Mouse (Mus musculus) adrenal gland, postnatal 4 days (tissue): ENCODE data around the gene Ppp2r5d. TPM values are rescaled to one million over a fixed set of nuclear protein-coding genes. Genes with fewer than 3 reads are reported as not detected.

Experiments
- DNase-seq, 2 experiments: peaks; one replicate each; pipeline ENCODE4 v3.0.0; 2021 to 2022; ENCODE audit warnings: low spot score in 2 of 2, mixed read lengths in 2 of 2
- long read RNA-seq, 2 experiments: library from polyadenylated mRNA; stranded (forward); transcript quantifications; one replicate each; pipeline ENCODE4 v2.0.0; 2021
- total RNA-seq, 2 experiments: library from RNA; stranded (reverse); gene quantifications; 2 replicates each; pipeline ENCODE4 v1.2.3; 2021

Ppp2r5d gene
- 10 to 100 TPM; 57.7 to 60.1 TPM for total RNA-seq
- long read RNA-seq, experiment 1, transcript Ppp2r5d-201 (15 exons, 2,926 nt): major isoform, 9 of 25 reads
- long read RNA-seq, experiment 1, partial matches to known transcripts: 6 of 25 reads
- long read RNA-seq, experiment 1, other reads (novel, unspliced or antisense): 10 of 25 reads
- long read RNA-seq, experiment 2, transcript Ppp2r5d-201 (15 exons, 2,926 nt): major isoform, 16 of 54 reads
- long read RNA-seq, experiment 2, partial matches to known transcripts: 26 of 54 reads
- long read RNA-seq, experiment 2, other reads (novel, unspliced or antisense): 10 of 54 reads

DNA sequence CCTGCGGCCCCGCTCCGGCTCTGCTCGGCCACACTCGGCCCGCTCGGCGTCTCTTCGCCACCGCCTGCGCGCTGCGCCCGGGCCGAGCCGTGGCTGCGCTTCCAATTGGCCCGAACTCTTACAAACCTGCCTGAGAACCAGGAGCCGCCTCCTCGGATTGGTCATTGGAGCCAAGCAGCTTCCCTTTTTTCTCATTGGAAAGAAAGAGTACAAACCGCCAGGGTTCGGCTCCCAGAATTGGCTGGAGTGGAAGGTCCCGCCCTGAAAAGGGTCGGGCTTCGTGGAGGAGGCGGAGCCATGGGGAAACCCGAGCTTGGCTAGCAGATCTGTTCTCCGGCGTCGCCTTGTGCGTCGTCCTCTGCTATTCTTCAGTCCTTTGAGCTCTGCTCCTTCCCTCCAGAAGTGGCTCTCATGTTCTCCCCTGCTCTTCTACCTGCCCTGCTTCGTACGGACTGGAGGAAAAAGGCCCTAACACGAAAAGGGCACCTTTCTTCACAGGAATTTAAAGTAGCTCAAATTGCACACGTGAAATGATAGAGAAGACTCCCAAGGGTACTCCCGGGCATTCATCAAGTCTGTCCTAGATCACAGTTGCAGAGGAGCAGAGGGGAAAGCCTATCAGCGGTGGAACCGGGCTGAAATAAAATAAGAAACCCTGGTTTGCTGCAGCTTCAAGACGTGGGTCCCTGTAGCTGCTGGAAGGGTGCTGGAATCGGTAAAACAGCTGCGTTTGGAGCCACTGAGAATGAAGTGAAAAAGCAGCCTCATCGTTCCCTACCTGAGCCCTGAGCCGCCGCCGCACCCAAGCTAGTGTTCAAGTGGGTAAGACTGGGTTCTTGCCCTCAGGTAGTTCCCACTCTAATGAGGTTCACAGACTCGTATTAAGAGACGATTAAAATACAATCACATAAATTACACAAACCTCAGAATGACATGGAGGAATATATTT, at the start of gene Ppp2r5d:
Gene Ppp2r5d, minus strand, starts transcription at position 225 of the 949 bp plus-strand sequence.
- peak; percentile 81 to 93 for DNase-seq

DNA sequence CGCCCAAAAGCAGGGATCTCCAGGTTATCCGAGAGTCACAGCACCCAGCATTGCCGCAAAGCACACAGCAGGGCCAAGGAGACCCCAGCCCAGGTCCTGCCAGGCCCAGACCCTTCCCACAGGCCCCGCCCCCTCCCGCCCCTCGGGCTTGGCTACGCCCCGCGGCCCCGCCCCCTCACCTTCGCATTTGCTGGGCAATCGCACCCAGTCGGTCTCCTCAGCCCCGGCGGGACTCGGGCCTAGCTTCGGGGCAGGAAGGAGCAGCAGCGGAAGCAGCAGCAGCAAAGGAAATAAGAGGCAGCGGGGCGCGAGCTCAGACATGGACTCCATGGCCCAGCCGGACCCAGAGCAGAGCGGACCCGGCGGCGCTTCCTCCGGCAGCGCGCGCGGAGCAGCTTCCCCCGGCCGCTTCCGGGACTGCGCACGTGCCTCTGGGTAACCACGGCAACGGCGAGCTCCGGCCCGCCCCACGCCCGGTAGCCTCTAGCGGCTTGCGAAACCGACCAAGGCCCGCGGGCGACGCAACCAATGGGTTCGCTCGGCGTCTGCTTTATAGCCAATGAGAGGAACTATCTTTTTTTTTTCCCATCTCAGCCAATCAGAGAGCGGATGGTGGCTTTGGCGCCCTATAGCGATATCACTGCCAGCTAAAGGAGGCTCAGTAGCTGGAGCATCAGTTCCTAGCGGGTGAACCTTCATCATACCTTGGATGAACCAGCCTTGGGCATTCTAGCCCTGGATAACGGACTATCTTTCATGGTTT, 47.1 kb upstream of the Ppp2r5d start, which contains the start of gene Cnpy3:
Gene Cnpy3, minus strand, starts transcription at position 421 of the 763 bp plus-strand sequence.
- peak; percentile 92 to 96 for DNase-seq

DNA sequence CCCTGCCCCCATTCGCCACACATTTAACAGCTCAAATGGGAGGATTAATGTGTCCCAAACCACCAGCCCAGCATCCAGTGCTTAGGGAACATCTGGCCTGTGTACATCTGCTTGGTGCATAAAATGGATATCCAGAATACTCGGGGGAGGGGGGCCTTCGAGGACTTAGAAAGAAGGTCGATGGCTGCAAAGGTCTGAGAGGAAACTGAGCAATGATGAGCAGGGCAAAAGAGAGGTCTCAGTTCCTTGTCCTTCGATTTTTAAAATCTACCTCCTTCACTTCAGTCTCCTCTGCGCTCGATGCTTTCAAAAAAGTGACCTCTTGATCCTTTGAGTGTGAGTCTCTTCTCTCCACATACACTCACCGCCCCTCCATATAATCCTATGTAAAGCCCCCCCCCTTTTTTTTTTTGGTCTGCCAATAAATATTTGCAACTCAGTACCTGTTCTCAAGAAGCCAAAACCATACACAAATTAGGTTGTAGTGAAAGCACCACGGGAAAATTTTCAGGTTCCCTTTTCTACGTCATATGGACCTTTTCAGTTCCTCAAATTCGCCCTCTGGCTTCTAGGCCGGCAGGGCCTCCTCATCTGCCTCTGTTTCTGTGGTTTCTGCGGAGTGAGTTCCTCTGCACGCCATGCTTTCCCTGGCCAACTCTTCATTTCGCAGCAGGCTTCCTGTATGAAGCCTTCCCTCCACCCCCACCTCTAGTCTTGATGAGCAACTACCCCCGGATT, 46.3 kb upstream of the Ppp2r5d start:
- DNase-seq: peak; percentile 15 to 40

DNA sequence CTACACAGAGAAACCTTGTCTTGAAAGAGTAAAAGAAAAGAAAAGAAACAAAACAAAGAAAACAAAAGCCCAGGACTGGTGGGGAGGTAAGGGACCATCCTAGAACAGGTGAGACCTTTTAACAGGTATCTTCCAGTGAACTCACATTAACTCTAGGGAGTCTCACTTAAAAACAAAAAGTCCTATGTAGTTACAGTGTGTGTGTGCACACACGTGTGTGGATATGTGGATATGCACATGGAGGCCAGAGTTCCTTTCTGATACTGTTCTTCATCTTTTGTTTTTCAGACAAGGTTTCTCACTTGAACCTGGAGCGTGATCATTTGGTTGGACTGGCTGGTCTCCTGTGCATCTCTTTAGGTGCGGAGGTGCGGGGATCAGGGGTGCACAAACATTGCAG, 45.7 kb upstream of the Ppp2r5d start:
- DNase-seq: no peak

DNA sequence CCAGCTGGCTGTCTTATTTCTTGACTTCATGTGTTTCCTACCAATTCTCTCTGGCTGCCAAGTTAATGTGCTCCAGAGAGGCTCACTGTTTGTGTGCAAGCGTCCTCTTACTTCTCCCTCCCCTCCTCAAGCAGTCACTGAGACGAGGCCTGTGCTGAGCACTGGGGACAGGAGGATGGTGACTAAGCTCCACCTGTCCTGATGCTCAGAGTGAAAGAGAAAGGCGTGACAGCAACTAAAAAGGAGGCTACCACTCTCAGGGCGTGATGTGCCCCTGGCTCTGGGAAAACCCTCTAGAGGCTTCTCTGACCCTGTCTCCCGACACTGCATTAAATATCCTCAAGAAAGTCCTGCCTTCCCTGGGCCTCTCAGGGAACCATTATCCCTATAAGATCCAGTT, 44.4 kb upstream of the Ppp2r5d start:
- DNase-seq: no peak

DNA sequence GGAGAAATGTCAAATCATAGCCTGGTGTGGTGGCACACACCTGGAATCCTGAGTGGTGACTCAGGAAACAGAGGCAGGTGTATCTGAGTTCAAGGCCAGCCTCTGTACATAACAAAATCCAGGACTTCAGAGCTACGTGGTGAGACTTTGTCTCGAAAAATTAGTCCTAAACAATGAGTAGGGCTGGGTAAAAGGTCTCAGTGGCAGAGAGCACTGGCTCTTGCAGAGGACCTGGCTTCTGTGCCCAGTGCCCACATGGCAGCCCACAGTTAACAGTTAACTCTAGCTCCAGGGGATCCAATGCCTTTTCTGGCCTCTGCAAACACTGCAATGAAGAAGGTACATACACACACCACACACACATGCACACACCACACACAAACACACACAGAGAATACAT, 42.9 kb upstream of the Ppp2r5d start:
- DNase-seq: no peak

DNA sequence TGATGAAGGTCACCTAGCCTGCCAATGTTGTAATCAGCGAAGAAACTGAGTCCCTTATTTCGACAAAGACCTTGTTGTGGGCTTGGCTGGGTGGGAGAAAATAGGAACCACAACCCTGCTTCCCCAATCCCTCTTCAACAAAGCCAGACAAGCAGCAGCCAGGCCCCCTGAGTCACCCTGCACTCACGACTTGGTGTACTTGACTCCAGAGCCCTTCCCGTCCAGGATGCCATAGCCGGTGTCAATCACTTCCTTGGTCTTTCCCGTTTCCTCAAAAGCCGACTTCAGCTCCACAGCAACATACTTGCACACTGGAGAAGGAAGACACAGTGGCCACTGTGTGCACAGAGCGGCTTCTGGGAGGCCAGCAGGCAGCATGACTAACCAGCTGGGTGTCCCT, 42.3 kb upstream of the Ppp2r5d start:
- DNase-seq: no peak

DNA sequence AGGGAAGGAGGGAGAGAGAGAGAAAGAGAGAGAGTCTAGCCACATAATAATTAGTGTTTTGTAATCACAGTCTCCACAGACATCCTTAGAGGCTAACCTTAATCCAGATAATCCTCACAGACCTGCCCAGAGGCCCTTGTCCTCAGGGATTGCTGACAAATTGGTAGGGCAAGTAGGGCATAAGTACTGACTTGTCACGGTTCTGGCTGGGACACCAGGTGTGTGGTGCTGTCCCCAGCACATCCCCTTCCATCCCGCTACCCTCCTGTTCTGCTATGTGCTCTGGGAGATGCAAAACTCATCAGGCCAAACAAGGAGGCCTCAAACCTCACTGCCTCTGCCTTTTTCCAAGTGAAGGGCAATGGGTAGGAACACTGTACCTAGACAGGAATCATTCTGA, 40.6 kb upstream of the Ppp2r5d start:
- DNase-seq: no peak

DNA sequence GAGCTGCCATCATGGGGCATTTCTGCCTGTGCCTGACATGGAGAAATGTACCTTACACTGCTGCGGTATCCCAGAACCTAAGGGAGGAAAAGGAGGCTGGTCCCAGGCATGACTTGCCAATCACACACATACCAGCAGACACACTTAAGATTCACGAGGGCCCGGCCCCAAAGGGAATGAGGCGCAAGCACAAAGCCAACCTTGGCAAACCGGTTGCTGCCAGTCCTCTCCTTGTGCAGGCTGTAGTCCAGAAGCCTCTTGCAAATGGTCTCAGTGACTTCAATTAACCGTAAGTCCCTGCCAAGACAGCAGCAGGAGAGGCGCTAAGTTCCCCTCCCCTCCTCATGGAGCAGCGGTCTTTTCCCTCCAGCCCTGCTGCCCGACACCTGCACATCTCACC, 38.1 kb upstream of the Ppp2r5d start:
- no peak for DNase-seq

DNA sequence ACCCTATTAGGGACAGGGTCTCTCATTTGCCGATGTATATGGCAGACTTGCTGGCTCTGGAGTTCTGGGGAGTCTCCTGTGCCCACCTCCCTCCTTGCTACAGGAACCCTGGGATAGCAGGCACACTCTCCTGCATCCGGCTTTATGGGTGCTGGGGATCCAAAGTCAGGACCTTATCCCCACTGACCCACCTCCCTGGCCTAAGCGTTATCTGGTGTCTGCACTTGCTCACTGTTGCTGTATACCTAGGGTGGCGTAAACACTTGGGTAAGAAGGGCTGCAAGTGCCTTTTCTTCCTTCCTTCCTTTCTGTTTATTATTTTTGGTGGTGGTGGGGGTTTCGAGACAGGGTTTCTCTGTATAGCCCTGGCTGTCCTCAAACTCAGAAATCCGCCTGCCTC, 36.4 kb upstream of the Ppp2r5d start:
- DNase-seq: no peak

DNA sequence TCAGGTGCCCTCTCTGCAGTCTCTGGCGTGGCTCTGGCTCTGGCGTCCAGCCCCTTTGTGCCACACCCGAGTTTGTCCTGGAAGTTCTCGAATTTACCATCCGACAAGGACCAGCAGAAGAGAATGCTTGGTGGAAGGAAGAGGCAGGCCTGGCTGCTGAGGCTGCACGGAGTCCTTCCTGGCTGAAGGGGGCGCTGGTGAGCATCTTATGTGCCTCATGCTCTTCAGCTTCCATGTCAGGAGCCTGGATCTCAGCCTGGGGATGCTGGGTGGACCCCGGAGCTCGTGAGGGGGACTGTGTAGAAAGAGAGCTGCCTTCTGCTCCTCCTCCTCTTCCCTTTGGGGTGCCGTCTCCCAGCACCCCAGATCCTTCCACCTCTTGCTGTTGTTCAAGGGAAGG, 31.2 kb upstream of the Ppp2r5d start:
- DNase-seq: no peak

DNA sequence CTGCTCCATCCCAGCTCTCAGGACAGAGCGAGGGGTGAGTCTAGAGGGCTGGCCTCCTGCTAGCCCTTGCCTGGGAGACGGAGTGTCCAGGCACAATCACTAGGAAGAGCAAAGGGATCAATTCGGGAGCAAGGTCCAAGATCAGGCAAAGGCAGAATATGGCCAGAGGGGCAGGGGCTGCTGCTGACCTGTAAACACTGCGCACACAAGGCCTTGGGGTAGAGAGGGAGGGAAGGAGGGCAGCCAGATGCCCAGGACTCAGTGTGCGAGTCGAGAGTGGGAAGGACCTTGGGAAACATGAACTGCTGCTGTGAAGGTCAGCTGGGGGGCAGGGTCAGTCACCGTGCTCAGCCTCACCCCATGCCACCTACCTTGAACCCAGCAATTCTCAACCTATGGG, 30.4 kb upstream of the Ppp2r5d start:
- no peak for DNase-seq

DNA sequence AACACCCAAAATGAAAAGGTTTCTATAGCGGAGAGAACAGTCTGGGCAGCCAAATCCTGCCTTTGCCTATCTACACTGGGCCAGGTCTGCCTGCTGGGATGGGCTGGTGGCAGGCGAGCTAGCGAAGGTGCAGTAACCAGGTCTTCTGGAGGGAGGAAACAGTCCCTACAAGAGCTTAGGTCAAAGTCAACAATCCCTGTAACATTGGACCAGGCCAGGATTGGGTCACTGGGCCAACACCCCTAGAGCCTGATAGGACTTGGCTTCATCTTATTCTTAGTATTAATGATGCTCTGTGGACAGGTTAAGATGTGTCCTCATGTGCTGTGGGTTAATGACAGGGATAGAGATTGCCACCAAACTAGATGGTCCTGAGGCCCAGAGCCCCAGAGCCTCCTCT, 29.1 kb upstream of the Ppp2r5d start:
- no peak for DNase-seq

DNA sequence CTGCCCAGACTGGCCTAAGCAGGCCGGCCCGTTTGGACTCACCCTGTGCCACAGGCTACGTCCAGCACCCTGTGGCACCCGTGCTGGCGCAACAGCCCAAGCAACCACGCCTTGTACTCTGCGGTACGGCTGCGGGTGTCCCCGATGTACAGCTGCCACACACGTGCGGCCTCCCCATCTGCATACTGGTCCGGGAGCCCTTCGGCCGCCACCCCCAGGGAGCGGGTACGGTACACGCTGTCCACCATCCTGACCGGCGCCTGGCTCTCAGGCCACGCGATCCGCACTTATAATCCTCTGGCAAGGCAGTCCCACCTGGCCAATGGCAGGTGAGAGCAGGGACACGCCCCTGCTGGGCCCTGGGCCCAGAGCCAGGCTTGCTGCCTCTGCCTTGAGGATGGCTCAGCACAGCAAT, 24.0 kb upstream of the Ppp2r5d start, which contains the start of gene Gnmt:
Gene Gnmt, minus strand, starts transcription at position 265 of the 415 bp plus-strand sequence.
- no peak for DNase-seq

DNA sequence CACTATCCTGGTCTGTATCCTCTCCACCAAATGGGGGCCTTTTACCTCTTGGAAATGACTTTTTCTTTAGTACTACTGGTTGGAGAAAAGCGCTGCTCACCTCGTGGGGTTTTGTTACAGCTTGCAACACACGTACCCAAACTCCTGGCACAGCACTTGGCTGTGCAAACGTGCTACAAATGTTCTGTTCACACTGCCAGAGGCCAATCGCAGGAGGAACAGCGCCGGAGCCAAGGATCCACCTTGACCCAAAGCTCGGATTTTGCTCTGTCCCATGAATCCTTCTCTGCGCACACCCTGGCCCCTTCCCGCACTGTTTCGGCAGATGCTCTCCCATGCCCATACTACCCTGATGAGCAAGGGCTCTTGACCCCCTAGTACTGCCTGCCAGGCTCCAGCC, 23.6 kb upstream of the Ppp2r5d start:
- no peak for DNase-seq

DNA sequence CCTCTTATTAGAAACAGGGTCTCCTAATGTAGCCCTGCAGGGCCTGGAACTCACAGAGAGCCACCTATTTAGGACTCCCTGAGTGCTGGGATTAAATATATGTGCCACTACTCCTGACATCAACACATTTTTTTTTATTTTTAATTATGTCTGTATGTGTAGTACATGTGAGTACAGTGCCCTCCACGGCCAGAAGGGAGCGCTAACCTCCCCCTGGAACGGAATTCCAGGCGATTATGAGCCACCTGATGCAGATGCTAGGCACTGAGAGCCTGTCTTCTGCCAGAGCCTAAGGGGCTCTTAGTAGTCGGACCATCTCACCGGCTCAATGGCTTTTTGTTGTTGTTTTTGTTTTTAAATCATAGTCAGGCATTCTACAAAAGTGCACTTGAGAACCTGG, 23.1 kb upstream of the Ppp2r5d start:
- DNase-seq: no peak

DNA sequence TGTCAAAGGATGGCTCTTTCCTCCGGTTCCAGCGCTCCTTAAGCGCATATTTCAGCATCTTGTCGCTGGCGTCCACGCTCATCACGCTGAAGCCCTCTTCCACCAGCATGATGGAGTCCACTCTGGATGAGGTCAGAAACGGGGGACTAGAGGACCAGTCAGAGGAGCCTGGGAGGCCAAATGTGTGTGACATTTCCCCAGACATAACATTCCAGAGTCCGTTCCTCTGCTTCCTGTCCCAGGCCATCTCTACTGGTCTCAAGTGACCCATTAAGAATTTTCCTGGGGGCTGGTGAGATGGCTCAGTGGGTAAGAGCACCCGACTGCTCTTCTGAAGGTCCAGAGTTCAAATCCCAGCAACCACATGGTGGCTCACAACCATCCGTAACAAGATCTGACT, 22.4 kb upstream of the Ppp2r5d start:
- no peak for DNase-seq

DNA sequence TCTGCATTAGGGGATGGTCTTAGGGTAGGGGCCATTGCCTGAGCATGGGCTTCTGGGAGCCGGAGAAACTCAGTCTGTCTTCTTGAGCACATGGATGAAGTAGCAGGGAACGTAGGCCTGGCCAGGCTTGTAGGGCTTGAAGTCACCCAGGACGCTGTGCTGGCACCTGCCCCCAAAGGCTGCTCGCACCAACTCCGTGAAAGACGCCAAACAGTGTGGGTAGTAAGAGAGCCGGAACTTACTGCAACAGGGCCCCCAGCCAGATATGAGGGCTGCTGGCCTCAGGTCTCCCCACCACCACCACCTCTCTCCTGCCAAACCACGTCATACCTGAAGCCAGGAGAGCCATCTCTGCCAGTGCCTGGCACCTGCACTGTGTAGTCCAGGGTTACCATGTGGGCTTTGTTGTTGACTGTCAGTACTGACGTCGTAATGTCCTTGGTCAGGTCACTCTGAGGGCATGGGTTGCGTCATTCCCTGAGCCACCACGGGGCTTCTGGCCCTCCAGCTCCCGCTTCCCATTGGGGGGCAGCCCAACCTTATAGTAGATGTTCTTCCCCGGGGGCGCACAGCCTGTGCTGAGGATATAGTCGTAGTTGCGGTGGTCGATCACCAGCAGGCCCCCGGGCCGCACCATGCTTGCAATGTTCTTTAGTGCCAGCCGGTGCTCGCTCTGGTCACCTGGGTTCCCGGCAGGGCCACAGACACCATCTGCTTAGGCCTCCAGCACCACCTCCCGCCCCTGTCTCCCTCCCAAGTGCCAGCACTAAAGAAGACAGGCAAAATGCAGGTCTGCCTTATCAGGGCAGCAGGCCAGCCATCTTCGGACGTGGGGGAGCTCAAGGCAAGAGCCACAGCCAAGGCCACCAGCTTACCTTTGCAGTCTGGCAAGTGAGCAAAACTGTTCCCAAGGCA, 21.1 kb upstream of the Ppp2r5d start:
- no peak for DNase-seq

DNA sequence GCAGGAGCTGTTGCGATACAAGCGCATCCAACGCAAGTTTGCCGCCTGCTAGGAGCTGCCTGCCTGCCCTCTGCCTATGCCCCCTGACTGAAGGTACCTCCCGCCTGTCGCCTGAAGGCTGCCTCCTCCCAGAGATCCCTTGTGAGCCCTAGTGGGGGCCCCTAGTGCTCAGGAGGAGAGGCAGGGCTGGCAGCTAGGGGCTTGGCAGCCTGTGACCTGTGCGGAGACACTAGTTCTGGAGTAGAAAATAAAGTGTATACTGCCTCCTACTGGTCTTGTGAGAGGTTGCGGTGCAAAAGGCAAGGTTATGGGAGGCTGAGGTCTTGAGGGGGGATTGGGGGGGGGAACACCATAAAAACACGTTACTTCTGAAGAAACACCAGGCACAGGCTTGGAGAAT, 20.4 kb upstream of the Ppp2r5d start:
- DNase-seq: no peak
